Mouse (Mus musculus) liver, embryonic 16.5 days (tissue): ENCODE results near the gene Cdc42bpa. TPM values are rescaled to one million over a fixed set of nuclear protein-coding genes. Genes with fewer than 3 reads are reported as not detected.

ENCODE experiments used
- ATAC-seq: fragments of 200-750 bp; cut with Nextera tagmentation; 2 replicates; pipeline ENCODE4 v1.8.0; 2017; ENCODE audit warnings: low read depth, mild to moderate bottlenecking, moderate number of reproducible peaks, moderate library complexity
- H3K27ac ChIP-seq: fragments of 300-500 bp; sonication (generic); 2 replicates; pipeline ENCODE4 v1.5.1; 2014; ENCODE audit warnings: mild to moderate bottlenecking, low read length
- H3K27me3 ChIP-seq: fragments of 300-500 bp; sonication (generic); 2 replicates; pipeline ENCODE4 v1.6.1; 2014; ENCODE audit warnings: low read depth, low read length, mixed read lengths; ENCODE audit not compliant: control insufficient read depth, insufficient read depth
- H3K36me3 ChIP-seq: fragments of 300-500 bp; sonication (generic); 2 replicates; pipeline ENCODE4 v1.6.1; 2014; ENCODE audit warnings: mild to moderate bottlenecking; ENCODE audit not compliant: control insufficient read depth, insufficient read depth
- H3K4me1 ChIP-seq: fragments of 300-500 bp; sonication (generic); 2 replicates; pipeline ENCODE4 v1.6.1; 2014; ENCODE audit warnings: low read depth, low read length, mixed read lengths; ENCODE audit not compliant: control insufficient read depth
- H3K4me2 ChIP-seq: fragments of 300-500 bp; sonication (generic); 2 replicates; pipeline ENCODE4 v1.6.1; 2014; ENCODE audit warnings: low read depth, low read length, mixed read lengths
- H3K4me3 ChIP-seq: fragments of 300-500 bp; sonication (generic); 2 replicates; pipeline ENCODE4 v1.5.1; 2014; ENCODE audit warnings: low read depth, mild to moderate bottlenecking, low read length
- H3K9ac ChIP-seq: fragments of 300-500 bp; sonication (generic); 2 replicates; pipeline ENCODE4 v1.6.1; 2014; ENCODE audit warnings: low read depth, low read length
- H3K9me3 ChIP-seq: fragments of 300-500 bp; sonication (generic); replicated peaks from 2 replicates; pipeline ENCODE4 v1.6.1; 2016; ENCODE audit warnings: low read length; ENCODE audit not compliant: control insufficient read depth
- WGBS: fragments of 180-500 bp; shearing (Covaris S2); extraction: QIAGEN DNeasy Blood & Tissue Kit; methylation state at CpG from one replicate; pipeline ENCODE4 v1.1.7; 2014; ENCODE audit not compliant: insufficient replicate concordance; 5-methylcytosine and 5-hydroxymethylcytosine counted together
- polyA plus RNA-seq: library from polyadenylated mRNA; unstranded; fragments of >200 nt; fragmentation: Nextera tagmentation; extraction: Ambion mirVana; gene quantifications from 2 replicates; pipeline ENCODE4 v1.2.1, GENCODE M21; 2015

Cdc42bpa gene
- polyA plus RNA-seq, 1 experiment from 2014 or later: 6.7 TPM

DNA sequence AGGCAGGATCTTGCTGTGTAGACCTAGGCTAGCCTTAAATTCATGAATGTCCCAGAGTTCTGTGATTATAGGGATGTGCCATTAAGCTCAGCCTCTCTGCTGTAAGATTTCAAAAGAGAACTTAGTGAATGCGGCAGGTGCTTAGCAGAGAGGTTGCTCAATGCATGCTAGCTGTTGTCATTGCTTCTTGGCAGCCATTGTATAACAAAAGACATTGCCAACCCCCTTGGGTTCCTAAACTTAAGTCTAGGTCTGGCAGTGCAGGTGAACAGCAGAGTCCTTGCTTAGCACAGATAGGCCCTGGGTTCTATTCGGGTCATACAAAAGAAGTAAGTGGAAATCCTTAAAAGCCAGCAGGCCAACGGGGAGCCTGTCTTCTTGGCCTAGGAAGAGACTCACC, 7.0 kb upstream of the Cdc42bpa start:
- H3K36me3 ChIP-seq: no peaks in the 10 kb centered on the region
- no peak for ATAC-seq
- no peak overlapping the region for H3K4me2 ChIP-seq
- no peaks in the 10 kb centered on the region; the same call in 1 of the 2 replicates for H3K27me3 ChIP-seq
- no peak overlapping the region for H3K9ac ChIP-seq
- no peaks in the 10 kb centered on the region for H3K9me3 ChIP-seq
- H3K4me1 ChIP-seq: no peaks in the 10 kb centered on the region
- H3K4me3 ChIP-seq: no peak overlapping the region
- 74% methylated on average over 3 of the region's 3 CpGs for WGBS
- no peak overlapping the region for H3K27ac ChIP-seq

GRCm38 (mm10) chr1:179957431-179957830, 2.8 kb upstream of the Cdc42bpa start:
- no peaks in the 10 kb centered on the region for H3K9me3 ChIP-seq
- peaks cover 7% of the 10 kb centered on the region for H3K4me1 ChIP-seq
- WGBS: 67% methylated on average over 3 of the region's 3 CpGs
- H3K27me3 ChIP-seq: no peaks in the 10 kb centered on the region; the same call in 1 of the 2 replicates
- no peak overlapping the region for H3K9ac ChIP-seq
- H3K36me3 ChIP-seq: no peaks in the 10 kb centered on the region
- no peak overlapping the region for H3K4me3 ChIP-seq
- no peak overlapping the region for H3K27ac ChIP-seq
- H3K4me2 ChIP-seq: no peak overlapping the region
- no peak for ATAC-seq

DNA sequence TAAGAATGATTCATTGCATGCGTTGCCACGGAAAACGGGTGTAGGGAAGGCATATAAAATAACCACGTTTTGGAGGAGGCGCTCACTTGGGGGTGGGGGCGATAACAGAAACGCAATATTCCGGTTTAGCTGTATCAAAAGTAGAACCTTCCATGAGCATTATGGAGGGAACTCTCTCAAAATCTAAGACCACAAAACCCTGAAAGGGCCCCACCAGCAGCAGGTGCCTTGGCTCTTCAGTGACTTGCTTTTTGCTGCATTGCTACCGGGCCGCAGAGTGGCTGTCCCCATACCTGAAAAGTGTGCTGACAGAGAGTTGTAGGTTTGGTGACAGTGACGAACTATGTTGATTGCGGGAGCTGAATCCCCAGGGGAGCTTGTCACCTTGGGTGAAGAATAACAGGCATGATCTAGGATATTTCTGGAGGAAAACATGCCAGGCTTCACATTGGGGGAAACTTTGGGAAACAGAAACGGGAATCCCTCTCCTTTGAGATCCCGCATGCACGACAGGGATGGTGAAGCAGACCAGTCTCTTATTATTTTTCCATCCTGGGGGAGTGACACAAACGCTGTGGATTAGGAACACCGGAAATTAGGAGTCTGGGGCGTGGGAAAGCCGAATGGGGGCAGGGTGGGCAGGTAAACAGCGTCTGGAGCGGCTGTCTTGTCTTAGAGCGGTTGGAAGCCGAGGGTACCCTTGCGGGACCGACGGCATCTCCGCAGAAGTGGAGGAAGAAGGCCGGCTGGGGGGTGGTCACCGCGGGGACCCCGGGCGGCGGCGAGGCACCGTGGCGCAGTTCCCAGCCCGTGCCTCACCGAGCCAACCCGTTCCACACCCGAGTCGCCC, 1.2 kb upstream of the Cdc42bpa start:
- Histone ChIP-seq H3K9ac (peak overlapping the region; percentile 94), H3K4me3 (peak overlapping the region; percentile 91), H3K4me2 (peak overlapping the region; percentile 90), H3K36me3 (no peaks in the 10 kb centered on the region), H3K27ac (peak overlapping the region; percentile 90), H3K27me3 (no peaks in the 10 kb centered on the region; the same call in 1 of the 2 replicates), H3K4me1 (peaks cover 7% of the 10 kb centered on the region), H3K9me3 (no peaks in the 10 kb centered on the region)
- WGBS: 12% methylated on average over 34 of the region's 41 CpGs
- 0 out of 2 replicates have a peak, but pooled peaks have one; percentile 0 for ATAC-seq

DNA sequence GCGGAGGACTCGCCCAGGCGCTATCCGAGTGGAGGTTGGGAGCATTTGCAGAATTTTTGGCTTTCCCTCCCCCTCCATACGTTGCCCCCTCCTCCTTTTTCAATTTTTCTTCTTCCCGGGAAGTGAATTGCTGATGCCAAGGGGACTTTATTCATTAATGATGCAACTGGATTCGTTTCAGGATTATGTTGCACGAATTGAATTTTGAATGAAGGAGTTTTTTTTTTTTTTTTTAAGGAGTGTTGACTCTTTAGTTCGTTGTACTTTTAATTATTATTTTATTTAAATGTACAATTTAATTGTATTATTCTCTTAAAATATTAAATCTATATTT, 238 bp downstream of the Cdc42bpa start:
- ATAC-seq: no peak
- Histone ChIP-seq H3K9me3 (no peaks in the 10 kb centered on the region), H3K36me3 (no peaks in the 10 kb centered on the region), H3K4me2 (peak overlapping the region; percentile 90), H3K27me3 (no peaks in the 10 kb centered on the region; the same call in 1 of the 2 replicates), H3K27ac (peak overlapping the region; percentile 90), H3K9ac (peak overlapping the region; percentile 94), H3K4me3 (peak overlapping the region; percentile 91), H3K4me1 (peaks cover 7% of the 10 kb centered on the region)
- WGBS: 0% methylated on average over 9 of the region's 9 CpGs

DNA sequence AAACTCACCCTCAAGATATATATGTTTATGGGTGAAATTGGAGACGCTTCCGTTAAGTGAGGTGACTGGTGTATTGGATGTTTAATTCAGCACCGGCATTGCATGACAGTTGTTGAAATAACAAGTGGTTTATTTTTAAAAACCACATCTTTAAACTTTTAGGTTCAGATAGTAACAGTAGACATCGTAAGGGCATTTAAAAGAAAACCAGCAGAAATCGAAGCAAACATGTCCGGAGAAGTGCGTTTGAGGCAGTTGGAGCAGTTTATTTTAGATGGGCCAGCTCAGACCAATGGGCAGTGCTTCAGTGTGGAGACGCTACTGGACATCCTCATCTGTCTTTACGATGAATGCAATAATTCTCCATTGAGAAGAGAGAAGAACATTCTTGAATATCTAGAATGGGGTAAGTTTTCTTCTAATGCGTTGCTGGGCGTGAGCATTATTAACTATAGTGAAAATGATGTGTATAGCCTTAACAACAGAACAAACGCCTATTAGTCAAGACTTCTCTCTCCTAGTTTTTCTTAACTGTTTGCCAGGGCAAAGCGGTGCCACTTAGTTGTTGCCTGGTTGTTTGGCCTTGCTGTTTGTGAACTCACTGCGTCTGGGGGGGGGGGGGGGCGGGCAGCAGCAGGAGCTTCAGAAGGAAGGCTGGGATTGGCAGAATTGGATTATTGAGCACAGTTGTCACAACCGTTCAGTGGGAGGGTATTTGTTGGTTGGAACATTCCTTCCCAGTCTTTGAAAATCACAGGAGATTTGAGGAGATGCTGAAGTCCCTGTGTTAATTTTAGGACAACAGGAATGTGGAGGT, 818 bp downstream of the Cdc42bpa start:
- peak overlapping the region; percentile 76 for H3K9ac ChIP-seq
- ATAC-seq: no peak

GRCm38 (mm10) chr1:179961777-179962176, 1.5 kb downstream of the Cdc42bpa start:
- Histone ChIP-seq H3K27ac (no peak overlapping the region), H3K9me3 (no peaks in the 10 kb centered on the region), H3K9ac (peak overlapping the region; percentile 76), H3K36me3 (no peaks in the 10 kb centered on the region), H3K27me3 (no peaks in the 10 kb centered on the region), H3K4me3 (peak overlapping the region; percentile 91), H3K4me2 (peak overlapping the region; percentile 90), H3K4me1 (peaks cover 7% of the 10 kb centered on the region)
- no peak for ATAC-seq
- 44% methylated on average over 4 of the region's 4 CpGs for WGBS

More for the DNA sequence above, 818 bp downstream of the Cdc42bpa start:
- Histone ChIP-seq H3K9me3 (no peaks in the 10 kb centered on the region), H3K4me3 (peak overlapping the region; percentile 91), H3K36me3 (no peaks in the 10 kb centered on the region), H3K27me3 (no peaks in the 10 kb centered on the region; the same call in 1 of the 2 replicates), H3K27ac (peak overlapping the region; percentile 13; the same call in 1 of the 2 replicates), H3K4me2 (peak overlapping the region; percentile 90), H3K4me1 (peaks cover 7% of the 10 kb centered on the region)
- 3% methylated on average over 16 of the region's 16 CpGs for WGBS

DNA sequence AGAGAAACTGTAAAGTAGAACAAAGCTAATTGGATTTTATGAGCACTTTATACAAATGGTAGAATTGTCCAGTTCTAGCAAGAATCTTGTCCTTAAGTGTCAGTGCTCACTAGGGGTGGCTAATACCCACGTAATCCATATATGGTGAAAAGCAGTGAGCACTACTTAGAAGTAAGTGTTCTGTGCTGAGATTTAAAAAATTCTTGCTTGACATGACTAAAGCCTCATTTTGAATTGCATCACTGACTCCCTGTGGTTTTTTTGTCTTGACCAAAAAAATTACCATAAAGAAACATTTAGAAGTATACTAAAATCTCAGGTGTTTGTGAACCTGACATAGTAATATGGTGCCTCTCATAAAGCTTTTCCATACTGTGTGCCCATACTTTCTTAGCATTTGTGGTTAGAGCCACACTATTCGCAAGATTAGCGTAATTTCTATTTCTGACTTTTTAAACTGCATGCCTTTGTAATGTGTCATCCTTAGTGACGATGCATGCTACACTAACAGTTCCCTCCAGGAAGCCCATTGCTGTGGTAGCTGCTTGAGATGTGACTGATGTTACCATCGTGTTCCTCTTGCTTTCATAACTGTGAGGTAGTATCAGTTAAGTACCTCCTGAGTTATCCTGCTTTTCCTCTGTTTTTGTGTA, 9.6 kb downstream of the Cdc42bpa start:
- Histone ChIP-seq H3K4me1 (peaks cover 5% of the 10 kb centered on the region), H3K27ac (no peak overlapping the region), H3K27me3 (no peaks in the 10 kb centered on the region), H3K4me2 (no peak overlapping the region), H3K36me3 (no peaks in the 10 kb centered on the region), H3K9ac (no peak overlapping the region), H3K4me3 (no peak overlapping the region), H3K9me3 (no peaks in the 10 kb centered on the region)
- WGBS: 54% methylated on average over 5 of the region's 5 CpGs
- ATAC-seq: no peak

DNA sequence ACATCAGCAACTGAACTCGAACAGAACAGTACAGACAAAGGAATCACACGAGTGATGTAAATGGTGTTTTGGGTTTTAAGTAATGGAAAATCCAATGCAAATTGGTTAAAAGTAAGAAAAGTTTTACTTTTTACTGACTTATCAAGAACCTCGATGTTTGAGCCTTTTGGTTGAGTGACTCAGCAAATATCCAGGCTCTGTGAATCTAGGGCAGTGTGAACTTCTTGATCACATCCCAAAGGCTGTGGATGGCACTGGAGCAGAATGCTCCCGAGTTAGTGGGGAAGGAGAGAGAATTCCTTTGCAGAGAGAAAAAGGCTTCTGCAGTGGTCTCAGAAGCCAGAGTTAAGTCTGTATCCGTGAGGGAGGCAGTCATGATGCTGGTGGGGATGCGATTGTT, 14.7 kb downstream of the Cdc42bpa start:
- Histone ChIP-seq H3K9me3 (no peaks in the 10 kb centered on the region), H3K27me3 (no peaks in the 10 kb centered on the region), H3K36me3 (no peaks in the 10 kb centered on the region), H3K4me2 (peak overlapping the region; percentile 53), H3K4me3 (0 out of 2 replicates have a peak overlapping the region, but pooled peaks have one; percentile 13), H3K27ac (peak overlapping the region; percentile 63), H3K9ac (no peak overlapping the region), H3K4me1 (peaks cover 31% of the 10 kb centered on the region)
- 47% methylated on average over 6 of the region's 6 CpGs for WGBS
- peak; percentile 77 for ATAC-seq
